Mouse (Mus musculus) right cerebral cortex, adult 2 months (tissue): ENCODE measurements at regions not wholly inside any gene's neighbourhood (a gene's known extent, or its start where the extent isn't known, plus 50 kb on each side); places are given as distances from the start of the nearest gene placed in this dataset.

Source experiments
- DNase-seq, 2 experiments: peaks; one replicate each; pipeline ENCODE4 v3.0.0; 2021 to 2022; ENCODE audit warnings: low spot score in 2 of 2

DNA sequence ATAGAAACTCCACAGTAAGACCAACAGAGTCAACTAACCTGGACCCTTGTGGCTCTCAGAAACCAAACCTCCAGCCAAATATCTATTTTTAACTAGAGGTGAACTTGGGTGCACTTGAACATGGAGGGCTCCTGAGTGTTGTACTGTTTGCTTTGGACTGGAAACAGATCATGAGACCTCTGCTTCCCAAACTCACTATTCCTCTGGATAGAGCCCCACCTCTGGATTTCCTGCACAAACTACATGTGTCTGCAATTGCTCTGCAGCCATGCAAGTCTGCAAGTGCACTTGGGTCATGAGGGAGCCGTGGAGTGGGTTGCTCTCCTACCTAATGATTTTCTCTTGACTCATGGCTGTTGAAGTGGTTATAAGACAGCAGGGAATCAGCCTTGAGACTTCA lies 759.9 kb upstream of the Fam160b2 start:
- DNase-seq: no peak

DNA sequence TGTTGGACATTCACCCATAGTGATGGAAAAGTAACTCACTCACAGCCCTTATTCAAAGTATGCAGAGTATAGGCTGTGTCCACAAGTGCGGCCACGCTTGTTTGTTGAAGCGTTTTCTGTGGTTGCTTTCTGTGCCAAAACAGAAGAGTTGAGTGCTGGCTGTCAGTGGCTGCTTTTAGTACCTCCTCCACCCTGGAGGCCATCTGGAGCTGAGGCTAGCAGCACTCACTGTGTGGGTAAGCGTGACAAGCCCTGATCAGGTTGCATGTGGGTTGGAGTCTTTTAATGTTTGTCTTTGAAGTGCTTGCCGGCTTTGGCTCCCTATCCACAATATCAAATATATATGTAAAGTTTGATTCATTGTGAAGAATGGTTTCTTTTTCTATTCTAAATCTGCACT lies 738.6 kb upstream of the Fam160b2 start:
- DNase-seq: peak; percentile 76 to 79

DNA sequence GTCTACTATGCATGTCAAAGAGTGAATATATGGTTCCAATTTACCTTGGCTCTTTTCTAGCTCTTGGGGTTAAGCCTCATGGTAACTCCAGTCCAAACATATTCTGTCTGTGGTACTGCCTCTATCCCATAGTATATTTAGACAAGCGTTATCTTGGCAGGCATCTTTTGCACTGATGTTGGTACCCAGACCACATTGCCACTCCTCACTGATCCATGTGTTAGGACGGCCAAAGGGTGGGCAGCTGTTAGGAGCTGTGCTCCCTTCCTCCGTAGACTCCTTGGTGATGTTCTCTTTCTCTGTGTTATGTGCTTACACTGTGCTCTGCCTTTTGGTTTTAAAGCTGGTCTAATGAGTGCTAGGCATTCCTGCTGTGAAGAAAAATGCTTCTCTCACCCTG lies 737.3 kb upstream of the Fam160b2 start:
- no peak for DNase-seq

DNA sequence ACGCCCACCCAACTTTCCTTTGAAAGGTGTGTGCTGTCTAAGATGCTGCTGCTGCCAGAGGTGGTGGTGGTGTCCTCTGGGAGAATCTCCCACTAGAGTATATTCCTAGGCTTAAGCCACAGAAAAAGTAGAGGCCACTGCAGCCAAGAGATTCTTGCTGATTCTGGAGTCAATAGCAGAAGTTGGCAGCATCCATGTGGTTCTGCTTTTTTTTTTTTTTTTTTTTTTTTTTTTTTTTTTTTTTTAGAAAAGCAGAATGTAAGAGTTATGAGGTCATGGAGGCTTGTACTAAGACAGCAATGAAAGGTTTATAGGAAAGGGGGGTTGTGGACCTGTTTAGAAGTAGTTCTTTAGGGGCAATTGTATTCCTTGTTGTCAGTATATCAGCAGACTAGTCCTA lies 734.4 kb upstream of the Fam160b2 start:
- no peak for DNase-seq

DNA sequence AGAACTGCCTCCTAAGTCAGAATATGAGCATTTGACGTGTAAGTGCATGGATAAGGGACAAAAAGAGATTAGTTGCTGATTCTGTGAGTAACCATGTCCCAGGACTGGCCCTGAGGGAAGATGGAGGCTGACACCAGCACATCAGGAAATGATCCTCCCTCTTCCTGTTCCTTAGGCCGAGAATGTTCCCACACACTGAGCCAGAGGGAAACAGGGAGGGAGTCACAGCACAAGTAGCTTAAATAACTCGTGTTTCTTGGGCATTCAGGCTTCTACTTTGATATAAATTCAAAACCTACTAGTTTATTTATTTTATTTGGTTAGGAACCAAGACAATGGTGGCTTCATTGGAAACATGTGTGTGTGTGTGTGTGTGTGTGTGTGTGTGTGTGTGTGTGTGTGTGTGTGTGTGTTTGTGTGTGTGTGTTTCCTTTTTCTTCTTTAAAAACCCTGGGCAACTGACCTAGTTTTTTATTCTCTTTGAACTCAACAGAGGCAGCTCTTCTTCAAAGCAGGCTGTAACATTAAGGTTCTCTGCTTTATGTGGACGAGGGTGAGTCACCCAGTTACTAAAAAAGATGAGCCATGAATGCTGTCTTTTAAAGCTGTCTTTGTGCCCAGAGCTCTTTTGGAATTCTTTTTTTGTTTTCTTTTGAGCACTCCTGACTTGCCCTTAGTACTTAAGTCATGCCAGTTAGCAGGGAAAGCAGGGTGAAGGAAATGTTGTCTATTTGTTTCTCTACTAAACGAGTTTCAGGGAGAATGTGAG lies 730.4 kb upstream of the Fam160b2 start:
- peak; percentile 19 to 37 for DNase-seq

DNA sequence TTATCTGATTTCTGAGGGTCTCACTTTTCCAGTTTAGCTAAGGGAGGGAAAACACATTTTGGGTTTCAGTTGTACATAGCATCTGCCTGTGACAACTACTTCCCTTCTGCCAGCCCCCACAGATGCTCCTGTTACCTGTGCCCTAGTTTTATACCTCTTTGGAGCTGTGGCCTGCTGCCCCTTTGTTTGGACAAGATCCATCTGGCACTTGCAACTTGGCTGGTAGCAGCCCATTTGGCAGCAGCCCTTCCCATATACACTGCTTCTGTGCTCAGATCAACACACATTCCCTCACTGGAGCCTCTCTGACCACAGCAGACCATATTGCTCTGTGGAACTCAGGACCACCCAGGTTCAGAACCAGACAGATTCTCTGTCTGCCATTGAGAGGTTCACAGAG lies 728.0 kb upstream of the Fam160b2 start:
- DNase-seq: no peak

DNA sequence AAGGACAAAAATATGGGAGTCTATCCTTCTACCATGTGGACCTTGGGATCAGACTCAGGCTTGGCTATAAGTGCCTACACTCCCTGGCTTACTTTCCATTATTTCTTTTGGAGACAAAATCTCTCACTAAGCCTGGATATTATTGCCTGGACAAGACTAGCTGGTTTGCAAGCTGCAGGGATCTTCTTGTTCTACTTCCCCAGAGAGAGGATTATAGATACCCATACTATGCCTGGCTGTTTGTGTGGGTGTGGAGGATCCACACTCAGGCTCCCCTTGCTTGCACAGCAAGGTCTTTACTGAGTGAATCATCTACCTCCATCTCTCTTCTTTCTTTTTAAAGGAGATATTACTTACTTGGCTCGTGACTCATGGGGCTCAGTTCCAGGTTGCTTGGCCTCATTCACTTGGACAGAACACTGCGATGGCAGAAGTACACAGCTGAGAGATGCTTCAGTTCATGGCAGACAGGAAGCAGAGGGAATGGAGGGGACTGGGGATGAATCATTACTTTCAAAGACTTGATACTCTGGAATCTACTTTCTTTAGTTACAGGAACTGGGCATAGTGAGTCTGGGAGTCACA lies 727.0 kb upstream of the Fam160b2 start:
- DNase-seq: peak; percentile 17 to 34

DNA sequence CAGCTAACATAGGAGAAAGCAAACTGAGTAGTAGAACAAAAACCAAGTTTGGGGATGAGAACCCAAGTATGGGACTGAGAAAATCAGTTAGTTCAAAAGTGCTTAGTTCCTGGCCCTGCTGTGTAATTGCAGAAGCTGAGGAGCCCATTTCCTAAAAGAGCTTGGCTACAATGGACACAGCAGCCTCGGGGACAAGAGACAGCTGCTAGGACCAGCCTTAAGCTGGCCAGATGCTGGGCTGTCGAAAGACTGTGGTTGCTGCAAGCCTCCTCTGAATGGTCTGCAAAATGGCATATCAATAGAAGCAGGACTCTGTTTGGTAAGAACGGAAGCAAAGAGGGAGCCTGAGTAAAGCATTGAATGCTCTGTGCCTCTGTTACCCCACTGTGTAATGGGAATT lies 715.6 kb upstream of the Fam160b2 start:
- DNase-seq: no peak

DNA sequence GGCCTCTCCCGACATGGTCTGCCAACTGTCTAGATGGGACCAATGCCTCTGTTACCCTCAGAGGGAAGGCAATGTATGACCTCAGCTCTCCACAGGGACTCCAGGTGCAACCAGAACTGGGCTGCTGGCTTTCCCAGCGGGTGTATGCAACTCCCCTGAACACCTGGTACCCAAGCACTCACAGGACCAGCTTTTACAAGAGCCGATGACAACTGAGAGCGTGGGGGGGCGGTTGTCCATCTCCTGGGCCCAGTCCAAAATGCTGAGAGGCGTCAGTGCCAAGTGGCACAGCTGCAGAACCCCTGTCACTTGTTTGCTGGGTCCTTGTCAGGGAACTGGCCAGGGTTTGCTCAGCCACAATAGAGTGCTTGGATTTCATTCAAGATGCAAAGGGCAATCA lies 700.1 kb upstream of the Fam160b2 start:
- DNase-seq: no peak

DNA sequence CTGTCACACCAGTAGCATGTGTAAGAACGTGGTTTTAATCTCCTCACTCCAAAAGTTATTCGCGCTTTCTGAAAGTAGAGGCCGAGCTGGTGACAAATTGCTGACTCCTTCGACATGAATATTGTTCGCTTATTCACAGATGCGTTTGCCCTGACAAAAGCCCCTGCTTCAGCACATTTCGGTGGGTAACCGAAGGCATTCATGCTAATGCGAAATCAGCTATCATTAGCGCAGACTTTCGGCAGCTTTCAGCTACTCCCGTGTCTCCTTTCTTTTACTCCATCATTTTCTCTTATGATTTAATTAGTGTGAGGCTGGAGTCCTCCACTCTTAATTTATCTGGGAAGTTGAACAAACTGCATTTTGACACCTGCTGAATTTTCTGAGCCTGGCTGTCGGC lies 681.9 kb upstream of the Fam160b2 start:
- no peak for DNase-seq

DNA sequence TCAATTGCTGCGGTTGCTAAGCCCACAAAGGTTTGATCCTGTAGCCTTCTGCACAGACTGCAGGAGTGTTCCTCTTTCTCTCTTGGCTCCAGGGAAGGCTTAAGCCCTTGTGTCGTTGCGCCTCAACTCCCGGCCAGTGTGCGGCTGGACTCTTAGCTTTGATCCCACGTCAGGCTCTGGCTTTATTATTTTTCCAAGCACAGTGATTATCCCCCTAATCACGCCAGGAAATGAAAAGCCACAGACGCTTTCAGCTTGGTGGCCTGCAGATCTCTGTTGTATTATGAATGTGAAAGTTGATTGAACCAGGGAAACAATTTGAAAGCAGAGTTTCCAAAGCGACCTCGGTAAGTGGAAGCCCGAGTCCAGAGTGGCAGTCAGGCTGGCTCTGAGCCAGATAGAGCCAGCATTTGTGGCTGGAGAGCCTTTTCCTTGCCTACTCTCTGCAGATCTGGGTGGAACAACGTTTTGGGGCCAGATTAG lies 676.7 kb upstream of the Fam160b2 start:
- DNase-seq: no peak

DNA sequence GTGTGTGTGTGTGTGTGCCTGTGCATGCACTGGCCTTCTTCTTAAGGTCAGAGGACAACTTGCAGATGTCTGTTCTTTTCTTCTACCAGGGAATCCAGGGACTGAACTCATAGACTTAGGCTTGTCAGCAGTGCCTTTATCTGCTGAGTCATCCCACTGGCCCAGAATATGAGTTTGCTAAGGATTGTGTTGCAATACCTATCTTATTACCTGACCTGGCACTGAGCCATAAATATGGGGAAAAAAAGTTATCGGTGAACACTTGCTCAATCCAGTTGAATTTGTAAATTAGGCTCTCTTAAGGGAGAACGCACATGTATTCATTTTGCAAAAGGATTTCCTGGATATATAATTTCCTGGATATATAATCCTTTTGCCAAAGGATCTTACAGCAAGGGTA lies 672.8 kb upstream of the Fam160b2 start:
- DNase-seq: no peak

DNA sequence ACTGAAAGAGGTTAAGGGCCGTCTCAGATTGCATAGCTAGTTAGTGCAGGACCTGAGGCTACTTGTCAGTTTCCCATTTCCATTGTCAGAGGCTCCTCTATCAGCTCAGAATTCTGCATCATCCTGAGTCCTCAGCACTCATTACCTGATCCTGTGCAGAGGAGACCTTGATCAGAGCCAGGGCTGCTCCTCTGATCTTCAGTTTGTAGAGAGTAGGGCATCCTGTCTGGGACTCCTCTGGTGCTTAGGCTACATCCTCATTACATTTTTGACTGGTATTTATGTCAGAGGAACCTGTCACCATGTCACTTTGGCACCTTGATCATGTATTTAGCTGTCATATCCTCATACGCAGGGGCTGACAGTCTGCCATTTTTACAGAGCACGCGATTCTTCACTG lies 658.0 kb upstream of the Fam160b2 start:
- DNase-seq: no peak

DNA sequence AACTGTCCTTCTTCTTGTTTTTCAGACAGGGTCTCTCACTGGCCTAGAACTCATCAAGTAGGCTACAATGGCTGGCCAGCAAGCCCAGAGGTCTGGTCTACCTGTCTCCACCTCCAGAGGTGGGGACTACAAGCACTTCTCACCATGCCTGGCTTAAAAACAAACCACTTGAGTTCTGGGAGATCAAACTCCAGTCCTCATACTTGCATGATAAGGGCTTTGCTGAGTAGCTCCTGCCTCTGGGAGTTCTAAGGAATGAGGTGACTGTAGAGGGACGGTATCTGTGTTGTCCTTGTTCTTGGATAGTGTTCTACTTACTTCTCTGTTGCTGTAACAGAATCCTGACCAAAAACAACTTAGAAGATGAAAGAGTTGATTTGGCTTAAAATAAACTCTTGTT lies 654.6 kb upstream of the Fam160b2 start:
- no peak for DNase-seq

DNA sequence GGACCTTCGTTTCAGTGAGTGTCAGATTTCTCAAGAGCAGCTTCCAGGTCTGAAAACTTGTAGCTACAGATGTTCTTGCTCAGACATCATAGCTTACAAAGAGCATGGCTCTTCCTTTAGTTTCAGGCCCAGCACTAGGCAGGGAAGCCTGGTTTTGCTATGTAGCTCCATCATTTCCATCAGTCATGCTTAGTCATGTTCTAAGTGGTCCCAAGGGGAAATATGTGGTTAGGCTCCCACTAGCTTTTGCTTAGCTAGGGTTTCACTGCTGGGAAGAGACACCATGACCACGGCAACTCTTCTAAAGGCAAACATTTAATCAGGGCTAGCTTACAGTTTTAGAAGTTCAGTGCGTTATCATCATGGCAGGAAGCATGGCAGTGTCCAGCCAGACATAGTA lies 652.5 kb upstream of the Fam160b2 start:
- no peak for DNase-seq

DNA sequence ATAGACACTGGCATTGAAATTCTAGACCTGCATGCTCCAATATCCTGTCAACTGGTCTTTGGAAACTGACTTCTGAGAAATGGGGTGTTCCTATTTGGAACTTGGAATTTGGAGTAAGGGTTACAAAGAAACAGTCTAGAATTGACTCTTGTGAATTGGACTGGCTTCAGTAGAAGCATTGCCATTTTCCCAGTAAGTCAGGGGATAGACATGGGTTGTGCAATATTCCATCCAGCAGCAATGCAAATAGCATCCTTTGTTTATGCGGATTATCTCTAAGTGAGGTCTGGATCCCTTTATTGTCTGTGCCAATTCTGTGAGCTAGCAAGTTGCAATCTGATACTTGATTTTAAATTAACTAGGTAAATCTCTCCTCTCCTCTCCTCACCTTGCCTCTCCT lies 651.5 kb upstream of the Fam160b2 start:
- no peak for DNase-seq

DNA sequence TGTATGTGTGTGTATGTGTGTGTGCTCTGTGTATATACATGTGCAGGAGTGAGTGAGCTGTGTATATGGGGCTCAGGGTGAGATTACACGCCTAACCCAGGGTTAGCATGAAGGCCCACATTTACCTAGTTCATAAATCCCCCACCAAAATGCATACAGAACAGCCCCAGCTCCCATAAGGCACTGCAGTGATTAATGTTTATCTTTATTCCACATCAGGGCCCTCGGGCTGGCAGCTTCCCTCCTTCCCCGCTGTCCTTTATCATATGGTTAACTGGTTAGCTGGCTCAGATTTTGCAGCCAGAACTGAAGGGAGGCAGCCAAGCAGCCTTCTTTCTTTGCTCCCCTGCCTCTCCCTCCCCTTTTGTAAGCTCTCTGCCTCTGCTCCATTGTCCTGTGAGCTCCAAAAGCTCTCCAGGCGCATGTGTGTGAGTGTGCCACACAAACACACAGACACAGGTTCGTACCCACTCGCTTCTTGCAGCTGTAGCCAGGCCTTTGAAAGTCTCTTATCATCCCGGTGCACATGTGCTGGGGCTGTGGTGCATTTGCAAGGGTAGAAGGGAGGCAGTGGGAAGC lies 649.8 kb upstream of the Fam160b2 start:
- no peak for DNase-seq

DNA sequence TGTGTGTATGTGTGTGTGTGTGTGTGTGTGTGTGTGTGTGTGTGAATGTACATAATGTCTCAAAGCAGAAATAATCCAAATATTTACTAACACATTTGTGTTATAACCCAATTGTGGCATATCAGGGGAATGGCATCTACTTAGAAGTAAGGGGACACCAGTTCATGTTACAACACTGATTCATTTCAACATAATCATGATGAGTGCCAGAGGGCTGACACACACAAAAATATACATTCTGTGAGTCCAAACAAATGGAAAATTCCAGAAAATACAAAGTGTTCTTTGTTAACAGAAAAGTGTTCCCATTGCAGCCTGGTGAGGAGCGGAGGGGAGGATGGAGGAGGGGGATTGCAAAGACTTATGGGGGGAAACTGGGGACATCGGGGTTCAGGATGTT lies 648.9 kb upstream of the Fam160b2 start:
- no peak for DNase-seq

DNA sequence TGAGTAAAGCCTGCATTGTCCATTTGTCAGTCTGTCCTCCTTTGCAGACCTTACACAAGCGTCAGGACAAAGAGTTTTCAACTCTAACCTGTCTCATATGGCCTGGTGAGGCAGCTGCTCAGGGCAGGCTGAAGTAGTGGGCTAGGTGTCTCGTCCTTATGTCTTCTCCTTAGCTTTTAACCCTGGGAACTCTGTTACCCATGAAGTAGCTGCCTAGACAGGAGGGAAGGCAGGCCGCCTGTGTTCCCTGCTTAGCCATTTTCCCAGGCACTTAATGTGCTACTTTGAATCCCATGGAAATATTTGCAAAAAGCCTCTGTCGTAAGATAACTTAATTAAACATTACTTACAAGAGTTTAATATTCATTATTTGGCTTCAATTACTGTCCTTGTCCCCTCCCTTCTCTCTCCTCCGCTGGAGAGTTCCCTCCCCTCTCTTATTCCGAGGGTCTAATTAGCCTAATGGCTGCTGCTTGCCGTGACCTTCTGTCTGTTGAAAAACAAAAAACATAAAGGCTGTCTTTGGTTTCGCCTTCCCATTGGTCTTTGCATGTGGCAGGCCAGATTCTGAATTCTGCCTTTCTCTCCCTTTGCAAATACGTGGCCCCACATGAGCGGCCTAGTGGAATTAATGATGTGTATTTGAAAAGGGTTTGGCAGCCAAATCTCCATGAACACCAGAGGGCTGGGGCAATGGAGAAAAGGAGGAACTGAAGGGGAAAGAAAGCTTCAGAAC lies 642.2 kb upstream of the Fam160b2 start:
- peak in 1 of 2 experiments; percentile 6 for DNase-seq

DNA sequence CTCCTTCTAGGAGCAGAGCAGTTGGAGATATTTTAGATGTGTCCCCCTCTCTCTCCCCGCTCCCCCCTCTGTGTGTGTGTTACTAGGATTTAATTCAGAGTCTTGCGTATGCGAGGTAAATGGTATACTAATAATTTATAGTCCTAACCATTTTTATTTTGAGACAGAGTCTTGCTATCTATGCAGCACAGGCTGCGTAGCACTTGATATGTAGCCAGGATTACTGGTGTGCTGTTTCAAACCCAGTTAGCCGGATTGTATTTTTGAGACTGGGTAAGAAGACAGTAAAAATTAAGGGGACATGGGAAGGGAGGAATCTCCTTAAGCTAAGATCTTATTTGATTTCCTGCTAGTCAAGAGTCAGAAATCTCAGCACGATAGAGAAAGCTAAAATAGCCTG lies 636.6 kb upstream of the Fam160b2 start:
- no peak for DNase-seq

DNA sequence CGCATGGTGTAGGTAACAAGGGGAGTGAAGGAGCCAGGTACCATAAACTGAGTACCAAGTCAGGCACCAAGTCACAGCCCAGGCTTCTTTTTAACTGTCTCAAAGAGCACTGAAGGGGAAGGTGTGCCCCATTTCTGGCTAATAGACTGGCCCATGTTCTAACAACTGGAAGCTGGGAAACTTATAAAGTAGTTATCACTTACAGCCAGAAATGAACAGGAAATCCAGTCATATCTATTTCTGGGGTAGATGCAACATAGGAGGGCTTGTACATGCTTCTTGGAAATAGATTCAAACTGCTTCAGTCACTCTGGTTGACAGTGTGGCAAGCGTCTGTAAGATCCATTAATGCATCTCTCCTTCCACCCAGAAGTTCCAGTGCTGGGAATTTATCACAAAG lies 635.3 kb upstream of the Fam160b2 start:
- no peak for DNase-seq

DNA sequence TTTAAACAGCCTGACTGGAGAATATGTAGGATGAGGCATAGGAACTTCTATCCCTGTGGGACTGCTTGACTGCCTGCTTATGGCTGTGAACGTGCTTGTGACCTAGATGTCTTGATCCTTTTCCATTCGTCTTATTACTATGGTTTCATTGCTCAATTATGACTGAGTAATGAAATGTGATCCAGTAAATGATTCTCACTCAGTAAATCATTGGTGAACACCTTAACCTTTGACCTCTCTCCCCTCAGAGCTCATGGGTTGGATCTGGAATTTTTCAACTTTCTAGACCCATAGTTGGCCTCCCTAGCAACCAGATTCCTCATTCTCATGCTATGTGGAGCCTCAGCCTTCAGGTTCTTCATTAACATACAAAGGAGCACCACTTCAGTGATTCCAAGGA lies 634.6 kb upstream of the Fam160b2 start:
- no peak for DNase-seq
